Mouse (Mus musculus) cortical plate, adult 2 months (tissue): Measurements from ENCODE around the gene Hebp1. TPM values are rescaled to one million over a fixed set of nuclear protein-coding genes. Genes with fewer than 3 reads are reported as not detected.
A peak's percentile ranks its signal among the peaks of the same experiment; 100 is the strongest.

Experiments
- H3K27ac ChIP-seq: fragments of 200-500 bp; 2 replicates; pipeline ENCODE4 v1.5.1; 2012; ENCODE audit warnings: low read length, control low read depth, inconsistent platforms; ENCODE audit not compliant: insufficient read depth
- H3K4me1 ChIP-seq: fragments of 200-500 bp; 2 replicates; pipeline ENCODE4 v1.6.1; 2011; ENCODE audit warnings: low read length; ENCODE audit not compliant: control insufficient read depth, insufficient read depth
- H3K4me3 ChIP-seq: fragments of 200-500 bp; 2 replicates; pipeline ENCODE4 v1.5.1; 2011; ENCODE audit warnings: mild to moderate bottlenecking, low read length, control low read depth; ENCODE audit not compliant: insufficient read depth
- CTCF ChIP-seq: fragments of 200-500 bp; IDR thresholded peaks from 2 replicates; pipeline ENCODE4 v1.5.1; 2011; ENCODE audit warnings: mild to moderate bottlenecking, control low read depth, low read length; ENCODE audit not compliant: insufficient read depth; ENCODE audit errors: extremely low read depth
- POLR2A ChIP-seq: fragments of 200-500 bp; IDR thresholded peaks from 2 replicates; pipeline ENCODE4 v1.6.1; 2011; ENCODE audit warnings: mild to moderate bottlenecking, low read length, control low read depth; ENCODE audit not compliant: insufficient read depth; ENCODE audit errors: extremely low read depth
- polyA plus RNA-seq: library from polyadenylated mRNA; depleted of rRNA; stranded (reverse); fragments of >200 nt; gene quantifications from 2 replicates; pipeline ENCODE4 v1.2.3, GENCODE M21; 2012

Hebp1 gene
- polyA plus RNA-seq, 1 experiment: 40.2 TPM

- TF ChIP-seq POLR2A (no peak), CTCF (0 out of 2 replicates have a peak, but pooled peaks have one; percentile 15)
- Histone ChIP-seq H3K4me1 (peaks cover 11% of the 10 kb centered on the region), H3K27ac (no peak overlapping the region), H3K4me3 (no peak overlapping the region)
These were observed 4.8 kb upstream of the Hebp1 start for GRCm38 (mm10) chr6:135202668-135203067.

GRCm38 (mm10) chr6:135200122-135200957 lies 2.5 kb upstream of the Hebp1 start:
- Histone ChIP-seq H3K4me3 (peak overlapping the region; percentile 16; the same call in 1 of the 2 replicates), H3K27ac (peak overlapping the region; percentile 53), H3K4me1 (peaks cover 6% of the 10 kb centered on the region)
- TF ChIP-seq POLR2A (no peak), CTCF (no peak)

- Histone ChIP-seq H3K4me1 (peaks cover 6% of the 10 kb centered on the region), H3K4me3 (peak overlapping the region; percentile 92), H3K27ac (no peak overlapping the region)
- TF ChIP-seq CTCF (no peak), POLR2A (no peak)
These were observed 904 bp upstream of the Hebp1 start for GRCm38 (mm10) chr6:135198726-135199125.

GRCm38 (mm10) chr6:135197446-135197845 lies 376 bp downstream of the Hebp1 start:
- peaks cover 6% of the 10 kb centered on the region for H3K4me1 ChIP-seq
- H3K27ac ChIP-seq: no peak overlapping the region
- no peak for TF ChIP-seq CTCF
- TF ChIP-seq POLR2A: no peak
- peak overlapping the region; percentile 92 for H3K4me3 ChIP-seq

GRCm38 (mm10) chr6:135196707-135197106 lies 1.1 kb downstream of the Hebp1 start:
- Histone ChIP-seq H3K27ac (no peak overlapping the region), H3K4me1 (peaks cover 6% of the 10 kb centered on the region), H3K4me3 (no peak overlapping the region)
- TF ChIP-seq POLR2A: no peak
- TF ChIP-seq CTCF: no peak

GRCm38 (mm10) chr6:135194907-135195306 lies 2.9 kb downstream of the Hebp1 start:
- TF ChIP-seq CTCF: no peak
- H3K4me3 ChIP-seq: no peak overlapping the region
- no peak overlapping the region for H3K27ac ChIP-seq
- H3K4me1 ChIP-seq: peaks cover 2% of the 10 kb centered on the region; the same call in 1 of the 2 replicates

- Histone ChIP-seq H3K4me1 (no peaks in the 10 kb centered on the region), H3K27ac (no peak overlapping the region), H3K4me3 (no peak overlapping the region)
- no peak for TF ChIP-seq POLR2A
These were observed 4.1 kb downstream of the Hebp1 start for GRCm38 (mm10) chr6:135193733-135194132.

GRCm38 (mm10) chr6:135192993-135193392 lies 4.8 kb downstream of the Hebp1 start:
- H3K27ac ChIP-seq: no peak overlapping the region
- no peak overlapping the region for H3K4me3 ChIP-seq
- H3K4me1 ChIP-seq: no peaks in the 10 kb centered on the region
- TF ChIP-seq POLR2A (no peak), CTCF (no peak)

GRCm38 (mm10) chr6:135191906-135192305 lies 5.9 kb downstream of the Hebp1 start:
- Histone ChIP-seq H3K4me1 (no peaks in the 10 kb centered on the region), H3K27ac (no peak overlapping the region), H3K4me3 (no peak overlapping the region)
- TF ChIP-seq POLR2A (no peak), CTCF (no peak)

- TF ChIP-seq CTCF (no peak), POLR2A (no peak)
- Histone ChIP-seq H3K27ac (no peak overlapping the region), H3K4me1 (no peaks in the 10 kb centered on the region), H3K4me3 (no peak overlapping the region)
These were observed 7.7 kb downstream of the Hebp1 start for GRCm38 (mm10) chr6:135190122-135190521.

GRCm38 (mm10) chr6:135188629-135189028 lies 9.2 kb downstream of the Hebp1 start:
- TF ChIP-seq POLR2A: no peak
- H3K4me1 ChIP-seq: no peaks in the 10 kb centered on the region
- no peak overlapping the region for H3K27ac ChIP-seq
- H3K4me3 ChIP-seq: no peak overlapping the region
